Mouse (Mus musculus): ENCODE data around the gene Trhr2. TPM values are rescaled to one million over a fixed set of nuclear protein-coding genes. Genes with fewer than 3 reads are reported as not detected.
A peak's percentile ranks its signal among the peaks of the same experiment; 100 is the strongest.

Gene Trhr2
- polyA plus RNA-seq, 1 experiment from 2014 or later: not detected

GRCm38 (mm10) chr8:122319045-122319707 lies 41.4 kb downstream of the Trhr2 start:
- no peaks in the 10 kb centered on the region for H3K9me3 ChIP-seq (ENCODE audit: low read depth, low read length)
- no peak overlapping the region for H3K4me3 ChIP-seq (ENCODE audit: low read depth, low read length)
- DNase-seq (no peak), ATAC-seq (ENCODE audit: insufficient read depth) (no peak)
- no peak for TF ChIP-seq CTCF (IDR thresholded peaks at IDR 0.05; ENCODE audit: low read depth)
- 0 out of 2 replicates have a peak overlapping the region, but pooled peaks have one; percentile 36 for H3K27ac ChIP-seq (ENCODE audit: low read depth)
- peaks cover 22% of the 10 kb centered on the region for H3K4me1 ChIP-seq (ENCODE audit: insufficient read depth)
- H3K36me3 ChIP-seq (ENCODE audit: insufficient read depth): 0 out of 2 replicates have a peak, but pooled peaks cover 3% of the 10 kb centered on the region
- no peaks in the 10 kb centered on the region for H3K27me3 ChIP-seq (ENCODE audit: insufficient read depth, low read length)
- WGBS: 52% methylated on average over 11 of the region's 11 CpGs
- H3K9ac ChIP-seq: no peak overlapping the region
- no peak overlapping the region for H3K4me2 ChIP-seq

GRCm38 (mm10) chr8:122317918-122318475 lies 42.5 kb downstream of the Trhr2 start:
- Histone ChIP-seq H3K4me2 (no peak overlapping the region), H3K4me3 (ENCODE audit: low read depth, low read length) (no peak overlapping the region), H3K27me3 (ENCODE audit: insufficient read depth, low read length) (no peaks in the 10 kb centered on the region), H3K9ac (no peak overlapping the region), H3K36me3 (ENCODE audit: insufficient read depth) (0 out of 2 replicates have a peak, but pooled peaks cover 3% of the 10 kb centered on the region), H3K4me1 (ENCODE audit: insufficient read depth) (peaks cover 13% of the 10 kb centered on the region; the same call in 1 of the 2 replicates), H3K27ac (ENCODE audit: low read depth) (peak overlapping the region; percentile 12; the same call in 1 of the 2 replicates), H3K9me3 (ENCODE audit: low read depth, low read length) (no peaks in the 10 kb centered on the region)
- DNase-seq (no peak), ATAC-seq (ENCODE audit: insufficient read depth) (no peak)
- 43% methylated on average over 8 of the region's 8 CpGs for WGBS
- no peak for TF ChIP-seq CTCF (IDR thresholded peaks at IDR 0.05; ENCODE audit: low read depth)

DNA sequence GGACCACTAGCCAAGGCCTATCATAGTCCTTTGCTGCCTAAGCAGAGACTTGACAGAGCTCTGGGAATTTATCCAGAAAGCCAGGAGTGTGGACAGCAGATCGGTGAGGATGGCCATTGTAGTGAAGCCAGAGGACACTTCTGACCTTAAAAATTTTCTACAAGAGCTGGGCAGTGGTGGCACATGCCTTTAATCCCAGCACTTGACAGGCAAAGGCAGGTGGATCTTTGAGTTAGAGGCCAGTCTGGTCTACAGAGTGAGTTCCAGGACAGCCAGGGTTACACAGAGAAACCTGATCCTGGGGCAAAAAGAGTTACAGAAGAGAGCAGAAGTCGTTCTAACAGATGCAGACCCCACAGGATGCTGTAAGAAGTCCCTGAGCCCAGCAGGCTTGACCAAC lies 44.1 kb downstream of the Trhr2 start:
- no peak overlapping the region for H3K4me2 ChIP-seq
- H3K36me3 ChIP-seq (ENCODE audit: insufficient read depth): 0 out of 2 replicates have a peak, but pooled peaks cover 3% of the 10 kb centered on the region
- no peak for ATAC-seq (ENCODE audit: insufficient read depth)
- no peak for DNase-seq
- H3K27ac ChIP-seq (ENCODE audit: low read depth): no peak overlapping the region
- H3K4me1 ChIP-seq (ENCODE audit: insufficient read depth): 0 out of 2 replicates have a peak, but pooled peaks cover 7% of the 10 kb centered on the region
- H3K4me3 ChIP-seq (ENCODE audit: low read depth, low read length): no peak overlapping the region
- WGBS: 35% methylated on average over 2 of the region's 2 CpGs
- H3K9ac ChIP-seq: no peak overlapping the region
- no peak for TF ChIP-seq CTCF (IDR thresholded peaks at IDR 0.05; ENCODE audit: low read depth)
- H3K27me3 ChIP-seq (ENCODE audit: insufficient read depth, low read length): no peaks in the 10 kb centered on the region
- no peaks in the 10 kb centered on the region for H3K9me3 ChIP-seq (ENCODE audit: low read depth, low read length)

DNA sequence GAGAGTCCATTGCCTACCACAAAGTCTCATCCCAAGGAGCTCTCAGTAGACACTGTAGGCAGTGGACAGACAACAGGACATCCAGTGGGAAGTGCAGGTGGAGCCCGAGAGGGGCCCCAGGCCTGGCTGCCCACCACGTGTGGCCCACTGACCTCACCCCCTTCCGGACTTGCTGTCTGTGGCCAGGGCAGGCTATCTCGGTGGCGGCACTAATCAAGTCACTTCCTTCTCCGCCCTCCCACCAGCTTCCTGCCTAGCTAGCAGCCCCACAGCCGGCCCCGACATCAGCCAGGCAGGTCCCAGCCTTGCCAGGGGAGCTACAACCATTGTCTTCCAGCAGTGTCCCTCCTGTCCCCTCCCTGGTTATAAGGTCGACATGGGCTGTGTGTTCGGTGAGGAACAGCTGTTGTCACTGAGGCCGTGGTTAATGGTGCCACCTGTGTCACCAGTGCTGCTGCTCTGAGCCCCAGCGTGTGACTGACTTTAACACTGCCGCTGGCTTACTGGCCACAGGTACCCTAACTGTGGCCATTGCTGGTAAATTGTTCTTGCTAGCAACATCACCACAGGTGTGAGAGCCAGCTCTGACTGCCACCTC lies 45.5 kb downstream of the Trhr2 start:
- Histone ChIP-seq H3K36me3 (ENCODE audit: insufficient read depth) (0 out of 2 replicates have a peak, but pooled peaks cover 3% of the 10 kb centered on the region), H3K9me3 (ENCODE audit: low read depth, low read length) (no peaks in the 10 kb centered on the region), H3K4me2 (no peak overlapping the region), H3K4me3 (ENCODE audit: low read depth, low read length) (no peak overlapping the region), H3K27ac (ENCODE audit: low read depth) (peak overlapping the region; percentile 60; the same call in 1 of the 2 replicates), H3K27me3 (ENCODE audit: insufficient read depth, low read length) (no peaks in the 10 kb centered on the region), H3K9ac (no peak overlapping the region), H3K4me1 (ENCODE audit: insufficient read depth) (0 out of 2 replicates have a peak, but pooled peaks cover 7% of the 10 kb centered on the region)
- 49% methylated on average over 13 of the region's 13 CpGs for WGBS
- ATAC-seq (ENCODE audit: insufficient read depth): 0 out of 2 replicates have a peak, but pooled peaks have one; percentile 26
- peak; percentile 58 for DNase-seq
- no peak for TF ChIP-seq CTCF (IDR thresholded peaks at IDR 0.05; ENCODE audit: low read depth)

DNA sequence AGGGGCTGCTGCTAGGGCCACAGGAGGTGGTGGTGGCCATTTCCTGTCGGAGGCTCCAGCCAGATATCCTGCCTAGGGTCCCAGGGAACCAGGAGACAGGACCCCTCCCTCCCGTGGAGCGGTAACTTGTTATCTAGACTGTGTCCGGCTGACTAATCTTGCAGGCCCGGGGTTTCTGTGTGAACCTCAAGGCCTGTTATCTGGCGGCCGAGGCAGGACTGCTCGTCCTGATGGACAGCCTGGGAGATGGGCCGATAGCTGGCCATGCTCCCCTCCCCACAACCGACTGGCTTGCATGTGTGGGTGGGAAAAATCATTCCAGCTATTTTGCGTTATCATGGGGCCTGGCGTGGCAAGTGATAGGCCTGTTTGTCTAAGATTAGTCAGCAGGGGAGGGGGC lies 47.2 kb downstream of the Trhr2 start:
- Histone ChIP-seq H3K27ac (ENCODE audit: low read depth) (peak overlapping the region; percentile 26; the same call in 1 of the 2 replicates), H3K4me2 (no peak overlapping the region), H3K4me3 (ENCODE audit: low read depth, low read length) (no peak overlapping the region), H3K9ac (no peak overlapping the region), H3K9me3 (ENCODE audit: low read depth, low read length) (no peaks in the 10 kb centered on the region), H3K27me3 (ENCODE audit: insufficient read depth, low read length) (no peaks in the 10 kb centered on the region), H3K36me3 (ENCODE audit: insufficient read depth) (0 out of 2 replicates have a peak, but pooled peaks cover 3% of the 10 kb centered on the region), H3K4me1 (ENCODE audit: insufficient read depth) (0 out of 2 replicates have a peak, but pooled peaks cover 6% of the 10 kb centered on the region)
- ATAC-seq (ENCODE audit: insufficient read depth): 0 out of 2 replicates have a peak, but pooled peaks have one; percentile 23
- 28% methylated on average over 12 of the region's 12 CpGs for WGBS
- TF ChIP-seq CTCF (IDR thresholded peaks at IDR 0.05; ENCODE audit: low read depth): no peak
- DNase-seq: no peak

GRCm38 (mm10) chr8:122312553-122312952 lies 48.0 kb downstream of the Trhr2 start:
- no peaks in the 10 kb centered on the region for H3K9me3 ChIP-seq (ENCODE audit: low read depth, low read length)
- no peak overlapping the region for H3K4me2 ChIP-seq
- DNase-seq: no peak
- 0 out of 2 replicates have a peak, but pooled peaks cover 5% of the 10 kb centered on the region for H3K36me3 ChIP-seq (ENCODE audit: insufficient read depth)
- H3K4me1 ChIP-seq (ENCODE audit: insufficient read depth): 0 out of 2 replicates have a peak, but pooled peaks cover 5% of the 10 kb centered on the region
- peak overlapping the region; percentile 26; the same call in 1 of the 2 replicates for H3K27ac ChIP-seq (ENCODE audit: low read depth)
- H3K4me3 ChIP-seq (ENCODE audit: low read depth, low read length): no peak overlapping the region
- no peak for ATAC-seq (ENCODE audit: insufficient read depth)
- H3K9ac ChIP-seq: no peak overlapping the region
- TF ChIP-seq CTCF (IDR thresholded peaks at IDR 0.05; ENCODE audit: low read depth): no peak
- WGBS: 68% methylated on average over 2 of the region's 2 CpGs
- H3K27me3 ChIP-seq (ENCODE audit: insufficient read depth, low read length): no peaks in the 10 kb centered on the region

Measured in lung, embryonic 14.5 days (tissue).